Mouse (Mus musculus): ENCODE results near the gene Ak5. TPM values are rescaled to one million over a fixed set of nuclear protein-coding genes. Genes with fewer than 3 reads are reported as not detected.

Gene Ak5
- polyA plus RNA-seq, 1 experiment from 2014 or later = 13.7 TPM

GRCm38 (mm10) chr3:152689105-152689504 is 20.9 kb upstream of the Ak5 start:
- Histone ChIP-seq H3K4me1 (no peaks in the 10 kb centered on the region), H3K9ac (no peak overlapping the region), H3K27me3 (replicated peaks) (no peaks in the 10 kb centered on the region), H3K4me3 (no peak overlapping the region), H3K36me3 (replicated peaks) (no peaks in the 10 kb centered on the region), H3K27ac (no peak overlapping the region), H3K9me3 (no peaks in the 10 kb centered on the region), H3K4me2 (no peak overlapping the region)
- 81% methylated on average over 9 of the region's 9 CpGs for WGBS
- no peak for ATAC-seq (replicated peaks)

DNA sequence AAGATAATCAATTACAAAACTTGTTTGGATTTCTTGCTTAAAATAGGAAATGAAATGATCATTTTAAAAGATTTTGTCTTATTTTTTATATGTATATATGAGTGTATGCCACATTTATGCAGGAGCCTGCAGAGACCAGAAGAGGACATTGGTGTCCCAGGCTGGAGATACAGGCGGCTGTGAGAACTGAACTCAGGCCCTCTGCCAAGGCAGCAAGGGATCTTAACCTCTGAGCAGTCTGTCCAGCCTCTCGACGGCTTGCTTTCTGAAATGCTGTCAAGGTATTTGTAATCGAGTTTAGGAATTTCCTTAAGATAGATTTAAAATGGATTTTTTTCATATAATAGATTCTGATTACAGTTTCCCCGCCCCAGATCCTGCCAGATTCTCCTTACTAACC is 20.4 kb upstream of the Ak5 start:
- H3K4me2 ChIP-seq = no peak overlapping the region
- H3K27me3 ChIP-seq (replicated peaks) = no peaks in the 10 kb centered on the region
- H3K27ac ChIP-seq = no peak overlapping the region
- no peak overlapping the region for H3K9ac ChIP-seq
- WGBS = 88% methylated on average over 5 of the region's 5 CpGs
- no peaks in the 10 kb centered on the region for H3K4me1 ChIP-seq
- H3K36me3 ChIP-seq (replicated peaks) = no peaks in the 10 kb centered on the region
- no peaks in the 10 kb centered on the region for H3K9me3 ChIP-seq
- no peak overlapping the region for H3K4me3 ChIP-seq
- no peak for ATAC-seq (replicated peaks)

DNA sequence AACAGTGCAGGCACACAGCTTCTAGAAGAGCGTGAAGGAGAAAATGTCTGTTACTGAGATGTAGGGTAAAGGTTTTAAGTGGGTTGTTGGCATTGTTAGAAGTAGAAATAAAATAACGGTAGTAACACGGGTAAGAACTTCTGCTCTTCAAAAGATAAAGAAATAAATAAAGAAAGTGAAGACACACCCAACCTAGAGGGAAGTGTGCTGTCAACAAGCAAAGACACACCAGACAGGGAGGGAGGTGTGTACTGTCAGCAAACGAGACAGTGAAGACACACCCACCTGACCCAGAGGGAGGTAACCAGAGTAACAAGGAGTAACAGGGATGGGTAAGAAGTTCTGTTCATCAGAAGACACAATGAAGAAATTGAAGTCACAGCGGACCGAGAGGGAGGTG is 6.5 kb upstream of the Ak5 start:
- Histone ChIP-seq H3K27me3 (replicated peaks) (0 out of 2 replicates have a peak, but pooled peaks cover 3% of the 10 kb centered on the region), H3K36me3 (replicated peaks) (no peaks in the 10 kb centered on the region), H3K4me1 (no peaks in the 10 kb centered on the region), H3K27ac (no peak overlapping the region), H3K4me3 (no peak overlapping the region), H3K9ac (no peak overlapping the region), H3K9me3 (no peaks in the 10 kb centered on the region), H3K4me2 (no peak overlapping the region)
- 79% methylated on average over 6 of the region's 6 CpGs for WGBS
- no peak for ATAC-seq (replicated peaks)

DNA sequence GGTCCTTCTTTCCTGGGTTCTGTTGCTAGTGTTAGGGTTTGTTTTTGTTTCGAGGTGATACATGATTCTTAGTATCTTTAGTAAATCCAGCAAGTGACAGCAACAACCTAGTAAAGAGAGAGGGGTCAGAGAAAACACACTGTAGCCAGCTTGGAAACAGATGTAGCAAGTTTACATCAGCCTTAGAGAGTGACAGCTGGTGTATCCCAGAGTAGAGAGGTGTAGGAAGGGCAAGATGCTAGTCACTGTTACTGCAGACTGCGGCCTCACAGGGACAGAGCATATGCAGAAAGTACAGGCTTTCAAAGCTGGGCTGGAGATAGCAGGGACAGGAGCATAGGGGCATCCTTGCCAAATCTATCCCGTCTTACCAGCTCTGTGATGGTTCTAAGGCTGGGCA is 1.6 kb upstream of the Ak5 start:
- WGBS = 83% methylated on average over 3 of the region's 3 CpGs
- ATAC-seq (replicated peaks) = no peak

DNA sequence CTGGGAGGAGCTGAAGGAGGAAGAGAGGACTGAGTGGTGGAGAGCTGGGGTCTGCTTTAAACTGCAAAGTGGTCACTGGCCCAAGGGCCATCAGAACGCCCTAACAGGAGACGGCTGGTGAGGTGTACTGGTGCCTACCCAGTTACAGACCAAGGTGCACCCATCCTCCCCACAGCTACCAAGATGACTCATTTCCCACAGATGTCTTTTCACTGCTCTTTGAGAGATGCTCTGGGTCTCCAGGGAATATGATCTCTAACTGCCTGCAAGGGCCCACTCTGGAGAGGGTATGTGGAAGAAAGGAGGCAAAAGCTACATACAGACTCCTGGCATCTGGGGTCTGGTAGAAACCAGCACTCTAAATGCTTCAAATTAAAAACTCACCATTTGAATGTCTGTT is 633 bp upstream of the Ak5 start:
- H3K27me3 ChIP-seq (replicated peaks) = peaks cover 6% of the 10 kb centered on the region
- 85% methylated on average over 2 of the region's 2 CpGs for WGBS
- no peaks in the 10 kb centered on the region for H3K36me3 ChIP-seq (replicated peaks)
- H3K4me2 ChIP-seq = no peak overlapping the region
- no peak for ATAC-seq (replicated peaks)
- H3K27ac ChIP-seq = no peak overlapping the region
- H3K9ac ChIP-seq = no peak overlapping the region
- H3K4me3 ChIP-seq = no peak overlapping the region
- H3K4me1 ChIP-seq = peaks cover 9% of the 10 kb centered on the region
- no peaks in the 10 kb centered on the region for H3K9me3 ChIP-seq

More for the DNA sequence above, 1.6 kb upstream of the Ak5 start:
- Histone ChIP-seq H3K4me2 (no peak overlapping the region), H3K27ac (no peak overlapping the region), H3K4me3 (no peak overlapping the region), H3K4me1 (peaks cover 9% of the 10 kb centered on the region), H3K27me3 (replicated peaks) (peaks cover 6% of the 10 kb centered on the region), H3K9ac (no peak overlapping the region), H3K36me3 (replicated peaks) (no peaks in the 10 kb centered on the region), H3K9me3 (no peaks in the 10 kb centered on the region)

DNA sequence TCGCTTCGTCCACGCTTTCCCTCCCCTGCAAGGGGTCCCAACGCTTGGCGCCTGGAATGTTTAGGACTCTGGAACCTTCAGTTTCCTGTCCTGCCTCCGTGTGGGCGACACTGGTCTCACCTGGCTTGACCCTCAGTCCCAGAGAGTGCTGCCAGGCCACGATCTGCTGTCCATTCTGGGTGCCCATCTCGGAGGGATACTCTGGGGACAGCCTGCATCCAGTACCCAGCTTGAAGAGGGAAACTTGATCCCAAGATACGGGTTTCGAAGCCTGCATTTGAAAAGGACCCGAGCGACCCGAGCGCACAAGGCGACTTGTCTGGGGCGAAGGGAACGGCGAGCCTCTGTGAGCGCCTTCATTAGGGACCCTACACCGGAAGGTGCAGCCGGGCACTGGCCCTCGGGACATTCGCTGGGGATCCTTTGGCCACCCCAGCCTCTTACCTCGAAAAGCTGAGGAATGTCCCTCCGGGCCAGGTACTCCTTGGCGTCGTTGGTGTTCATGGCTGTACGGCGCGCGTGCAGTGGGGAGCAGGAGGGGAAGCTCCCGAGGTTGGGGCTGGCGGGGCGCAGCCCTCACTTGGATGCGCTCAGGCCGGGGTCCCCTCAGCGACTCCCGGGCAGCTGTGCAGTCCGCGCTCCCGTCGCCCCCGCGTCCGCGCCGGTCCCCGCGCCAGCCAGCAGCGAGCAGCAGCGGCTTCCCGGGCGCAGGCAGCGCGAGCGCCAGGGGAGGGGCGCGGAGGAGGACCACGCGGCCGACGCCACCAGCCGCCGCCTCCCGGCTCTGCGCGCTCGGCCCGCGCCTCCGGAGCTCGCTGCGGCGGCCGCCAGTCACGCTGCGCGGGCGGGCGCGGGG is 576 bp downstream of the Ak5 start:
- Histone ChIP-seq H3K36me3 (replicated peaks) (no peaks in the 10 kb centered on the region), H3K4me1 (peaks cover 9% of the 10 kb centered on the region), H3K4me2 (peak overlapping the region; percentile 99), H3K4me3 (peak overlapping the region; percentile 53), H3K27me3 (replicated peaks) (peaks cover 6% of the 10 kb centered on the region), H3K9me3 (no peaks in the 10 kb centered on the region), H3K27ac (no peak overlapping the region), H3K9ac (peak overlapping the region; percentile 62)
- WGBS = under 1% methylated on average over 73 of the region's 82 CpGs
- ATAC-seq (replicated peaks) = peak; percentile 91

DNA sequence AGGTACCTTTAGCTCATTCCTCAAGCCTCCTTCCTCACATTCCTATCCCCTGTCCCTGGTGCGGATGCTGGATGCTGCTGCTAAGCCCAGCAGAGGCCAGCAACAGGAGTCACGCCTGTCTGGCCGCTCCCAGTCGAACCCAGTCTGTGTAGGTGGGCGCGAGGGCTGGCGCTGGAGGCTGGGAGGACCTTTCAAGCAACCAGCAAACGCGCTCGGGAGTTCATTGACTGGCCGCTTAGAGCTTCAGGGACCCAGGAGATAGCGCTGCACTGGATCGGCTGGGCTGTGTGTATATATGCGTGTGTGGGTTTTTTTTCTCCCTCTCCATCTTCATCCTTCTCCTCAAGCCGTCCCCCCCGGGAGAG is 1.2 kb downstream of the Ak5 start:
- Histone ChIP-seq H3K36me3 (replicated peaks) (no peaks in the 10 kb centered on the region), H3K4me1 (peaks cover 9% of the 10 kb centered on the region), H3K27me3 (replicated peaks) (peaks cover 6% of the 10 kb centered on the region), H3K9me3 (no peaks in the 10 kb centered on the region), H3K27ac (no peak overlapping the region), H3K4me2 (peak overlapping the region; percentile 99), H3K4me3 (peak overlapping the region; percentile 53), H3K9ac (peak overlapping the region; percentile 62)
- peak; percentile 60 for ATAC-seq (replicated peaks)
- WGBS = under 1% methylated on average over 16 of the region's 16 CpGs

DNA sequence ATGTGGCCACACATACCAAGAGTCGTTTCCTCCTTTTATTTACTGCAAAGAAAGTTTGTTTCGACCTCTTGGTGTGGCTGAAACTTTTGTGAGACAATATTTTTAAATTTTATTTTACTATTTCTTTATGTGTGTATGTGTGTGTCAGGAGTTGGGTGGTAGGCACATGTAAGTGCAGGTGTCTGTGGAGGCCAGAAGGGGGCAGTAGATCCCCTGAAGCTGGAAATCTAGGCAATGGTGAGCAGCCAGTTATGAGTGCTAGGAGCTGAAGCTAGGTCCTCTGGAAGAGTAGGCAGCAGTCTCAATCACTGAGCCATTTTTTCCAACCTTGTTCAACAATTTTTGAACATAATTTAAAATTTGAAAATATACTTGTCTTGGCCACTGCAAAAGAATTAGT is 9.6 kb downstream of the Ak5 start:
- H3K4me1 ChIP-seq = no peaks in the 10 kb centered on the region
- H3K9me3 ChIP-seq = no peaks in the 10 kb centered on the region
- H3K4me2 ChIP-seq = no peak overlapping the region
- no peaks in the 10 kb centered on the region for H3K36me3 ChIP-seq (replicated peaks)
- H3K4me3 ChIP-seq = no peak overlapping the region
- 92% methylated on average over 2 of the region's 2 CpGs for WGBS
- H3K27me3 ChIP-seq (replicated peaks) = no peaks in the 10 kb centered on the region
- ATAC-seq (replicated peaks) = no peak
- H3K27ac ChIP-seq = no peak overlapping the region
- no peak overlapping the region for H3K9ac ChIP-seq

DNA sequence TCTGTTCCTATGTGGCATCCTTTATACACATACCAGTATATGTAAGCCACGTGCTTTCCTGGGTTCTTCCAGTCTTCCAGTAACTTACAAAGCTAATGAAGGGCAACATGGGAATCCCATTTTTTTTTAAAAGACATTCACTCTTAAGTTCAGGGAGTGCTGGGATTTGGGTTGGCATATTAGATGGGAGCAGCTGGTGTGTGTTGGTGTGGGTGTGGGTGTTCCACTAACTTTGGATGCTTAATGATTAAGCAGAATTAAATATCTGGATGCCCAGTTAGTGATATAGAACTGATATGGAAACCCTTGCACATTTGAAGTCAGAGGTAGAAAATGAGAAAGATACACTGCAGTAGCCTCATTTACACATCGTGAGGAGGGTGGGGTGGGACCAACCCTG is 16.2 kb downstream of the Ak5 start:
- Histone ChIP-seq H3K36me3 (replicated peaks) (no peaks in the 10 kb centered on the region), H3K27me3 (replicated peaks) (no peaks in the 10 kb centered on the region), H3K4me2 (no peak overlapping the region), H3K27ac (no peak overlapping the region), H3K4me1 (no peaks in the 10 kb centered on the region), H3K4me3 (no peak overlapping the region), H3K9ac (no peak overlapping the region), H3K9me3 (no peaks in the 10 kb centered on the region)
- WGBS = 86% methylated on average over 2 of the region's 2 CpGs
- no peak for ATAC-seq (replicated peaks)

- no peak for ATAC-seq (replicated peaks)
- H3K27me3 ChIP-seq (replicated peaks) = no peaks in the 10 kb centered on the region
- no peaks in the 10 kb centered on the region for H3K36me3 ChIP-seq (replicated peaks)
- no peaks in the 10 kb centered on the region for H3K4me1 ChIP-seq
- no peak overlapping the region for H3K4me3 ChIP-seq
- 87% methylated on average over 5 of the region's 5 CpGs for WGBS
- no peak overlapping the region for H3K9ac ChIP-seq
- no peaks in the 10 kb centered on the region for H3K9me3 ChIP-seq
- H3K27ac ChIP-seq = no peak overlapping the region
- no peak overlapping the region for H3K4me2 ChIP-seq
Observed at GRCm38 (mm10) chr3:152644610-152645009, 23.6 kb downstream of the Ak5 start.

GRCm38 (mm10) chr3:152625061-152625820 is 42.9 kb downstream of the Ak5 start:
- no peaks in the 10 kb centered on the region for H3K9me3 ChIP-seq
- H3K27ac ChIP-seq = no peak overlapping the region
- no peak overlapping the region for H3K9ac ChIP-seq
- no peaks in the 10 kb centered on the region for H3K27me3 ChIP-seq (replicated peaks)
- 71% methylated on average over 10 of the region's 10 CpGs for WGBS
- H3K4me1 ChIP-seq = peaks cover 4% of the 10 kb centered on the region; the same call in 1 of the 2 replicates
- no peak overlapping the region for H3K4me2 ChIP-seq
- H3K36me3 ChIP-seq (replicated peaks) = no peaks in the 10 kb centered on the region
- ATAC-seq (replicated peaks) = peak; percentile 57
- H3K4me3 ChIP-seq = no peak overlapping the region

DNA sequence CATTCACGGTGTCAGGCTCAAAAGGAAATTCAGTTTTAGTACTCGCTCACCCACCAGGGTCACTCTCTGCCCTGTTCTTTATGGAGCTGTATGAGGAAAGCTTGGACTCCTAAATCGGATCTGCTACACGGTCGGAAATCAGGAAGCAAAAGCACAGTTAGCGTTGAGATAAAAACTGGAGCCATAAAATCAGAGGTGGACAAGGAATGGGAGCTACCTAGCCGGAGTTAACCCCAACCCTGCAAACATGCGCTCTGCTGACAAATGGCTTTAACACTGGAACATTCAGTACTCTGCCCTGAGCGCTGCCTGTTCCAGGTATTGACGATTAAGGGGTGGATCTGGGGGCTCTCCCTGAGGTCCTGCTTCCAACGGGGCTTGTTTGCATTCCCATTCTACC is 47.6 kb downstream of the Ak5 start:
- no peak for ATAC-seq (replicated peaks)
- no peaks in the 10 kb centered on the region for H3K36me3 ChIP-seq (replicated peaks)
- H3K27ac ChIP-seq = no peak overlapping the region
- H3K4me3 ChIP-seq = no peak overlapping the region
- no peaks in the 10 kb centered on the region for H3K9me3 ChIP-seq
- H3K4me1 ChIP-seq = peaks cover 7% of the 10 kb centered on the region; the same call in 1 of the 2 replicates
- 21% methylated on average over 11 of the region's 11 CpGs for WGBS
- H3K4me2 ChIP-seq = peak overlapping the region; percentile 34
- no peaks in the 10 kb centered on the region for H3K27me3 ChIP-seq (replicated peaks)
- H3K9ac ChIP-seq = no peak overlapping the region; the same call in none of the 2 replicates
